Mouse (Mus musculus) liver, embryonic 14.5 days (tissue): ENCODE measurements around the gene Ccdc190.

Experiments
- CTCF ChIP-seq: IDR thresholded peaks from 2 replicates; pipeline ENCODE4 v1.5.1; 2016; ENCODE audit warnings: antibody characterized with exemption, low read depth, control low read depth
- EP300 ChIP-seq: IDR thresholded peaks from 2 replicates; pipeline ENCODE4 v1.6.1; 2016; ENCODE audit warnings: antibody characterized with exemption, low read depth

GRCm38 (mm10) chr1:169950651-169951050 lies 22.2 kb downstream of the Ccdc190 start:
- TF ChIP-seq CTCF, result peak; percentile 54
- no peak for TF ChIP-seq EP300
